Mouse (Mus musculus) ES-E14 (cell line): Measurements from ENCODE around the gene Hunk. TPM values are rescaled to one million over a fixed set of nuclear protein-coding genes. Genes with fewer than 3 reads are reported as not detected.

ENCODE experiments used
- DNase-seq: peaks from one replicate; pipeline ENCODE4 v3.0.0-alpha.2; 2013; ENCODE audit warnings: low read depth, low spot score
- H3K27ac ChIP-seq: 2 replicates; pipeline ENCODE4 v1.5.1; 2012; ENCODE audit warnings: low read depth, mild to moderate bottlenecking, low read length, moderate library complexity, mixed read lengths; ENCODE audit not compliant: poor library complexity, insufficient read depth, severe bottlenecking
- H3K36me3 ChIP-seq: 2 replicates; pipeline ENCODE4 v1.6.1; 2012; ENCODE audit warnings: mild to moderate bottlenecking, low read length, moderate library complexity, mixed read lengths; ENCODE audit not compliant: control insufficient read depth, poor library complexity, insufficient read depth, severe bottlenecking
- H3K4me1 ChIP-seq, 2 experiments: fragments of 150-350 bp in 1 of 2; sonication (generic) in 1 of 2; 2 replicates each; pipeline ENCODE4 v1.6.1; 2012; ENCODE audit warnings: low read length in 2 of 2, mild to moderate bottlenecking in 1 of 2, mixed read lengths in 1 of 2; ENCODE audit not compliant: control insufficient read depth in 2 of 2, insufficient read depth in 2 of 2, poor library complexity in 1 of 2
- H3K4me3 ChIP-seq, 2 experiments: fragments of 150-350 bp in 1 of 2; sonication (generic) in 1 of 2; 2 replicates each; pipeline ENCODE4 v1.5.1; 2012; ENCODE audit warnings: low read length in 2 of 2, low read depth in 1 of 2, mild to moderate bottlenecking in 1 of 2, mixed read lengths in 1 of 2; ENCODE audit not compliant: insufficient read depth in 1 of 2, poor library complexity in 1 of 2, severe bottlenecking in 1 of 2
- H3K9ac ChIP-seq: 2 replicates; pipeline ENCODE4 v1.6.1; 2012; ENCODE audit warnings: low read depth, mild to moderate bottlenecking, low read length, mixed read lengths; ENCODE audit not compliant: poor library complexity, insufficient read depth, severe bottlenecking
- H3K9me3 ChIP-seq: fragments of 150-350 bp; sonication (generic); 2 replicates; pipeline ENCODE4 v1.6.1; 2012; ENCODE audit warnings: low read depth, mild to moderate bottlenecking, low read length; ENCODE audit not compliant: control insufficient read depth, insufficient read depth
- CHD2 ChIP-seq: IDR thresholded peaks from 2 replicates; pipeline ENCODE4 v1.6.1; 2014; ENCODE audit warnings: mild to moderate bottlenecking, low read depth, low read length, inconsistent platforms
- HCFC1 ChIP-seq: IDR thresholded peaks from 2 replicates; pipeline ENCODE4 v1.6.1; 2012; ENCODE audit warnings: low read length, inconsistent platforms, borderline replicate concordance; ENCODE audit not compliant: insufficient read depth
- MAFK ChIP-seq: IDR thresholded peaks from 2 replicates; pipeline ENCODE4 v1.6.1; 2014; ENCODE audit warnings: mild to moderate bottlenecking, low read depth, low read length, inconsistent platforms; ENCODE audit not compliant: insufficient read depth
- ZC3H11A ChIP-seq: IDR thresholded peaks from 2 replicates; pipeline ENCODE4 v1.6.1; 2012; ENCODE audit warnings: low read depth, mild to moderate bottlenecking, inconsistent platforms, low read length, borderline replicate concordance
- ZNF384 ChIP-seq: IDR thresholded peaks from 2 replicates; pipeline ENCODE4 v1.6.1; 2012; ENCODE audit warnings: low read depth, low read length, inconsistent platforms
- in situ Hi-C, 2 experiments: fragments of 600-800 bp; cut with MboI; formaldehyde crosslinking; loops; one replicate each; pipeline ENCODE4 v1.15.1; 2025; ENCODE audit warnings: low sequenced_read_pairs in 2 of 2, inconsistent platforms in 1 of 2; ENCODE audit not compliant: unreplicated experiment in 2 of 2
- total RNA-seq: library from RNA; depleted of rRNA; stranded (reverse); fragments of 300-350 nt; gene quantifications from 2 replicates; pipeline ENCODE4 v1.2.3, GENCODE M21; 2012

Hunk gene
- total RNA-seq, 1 experiment = 9.2 TPM

DNA sequence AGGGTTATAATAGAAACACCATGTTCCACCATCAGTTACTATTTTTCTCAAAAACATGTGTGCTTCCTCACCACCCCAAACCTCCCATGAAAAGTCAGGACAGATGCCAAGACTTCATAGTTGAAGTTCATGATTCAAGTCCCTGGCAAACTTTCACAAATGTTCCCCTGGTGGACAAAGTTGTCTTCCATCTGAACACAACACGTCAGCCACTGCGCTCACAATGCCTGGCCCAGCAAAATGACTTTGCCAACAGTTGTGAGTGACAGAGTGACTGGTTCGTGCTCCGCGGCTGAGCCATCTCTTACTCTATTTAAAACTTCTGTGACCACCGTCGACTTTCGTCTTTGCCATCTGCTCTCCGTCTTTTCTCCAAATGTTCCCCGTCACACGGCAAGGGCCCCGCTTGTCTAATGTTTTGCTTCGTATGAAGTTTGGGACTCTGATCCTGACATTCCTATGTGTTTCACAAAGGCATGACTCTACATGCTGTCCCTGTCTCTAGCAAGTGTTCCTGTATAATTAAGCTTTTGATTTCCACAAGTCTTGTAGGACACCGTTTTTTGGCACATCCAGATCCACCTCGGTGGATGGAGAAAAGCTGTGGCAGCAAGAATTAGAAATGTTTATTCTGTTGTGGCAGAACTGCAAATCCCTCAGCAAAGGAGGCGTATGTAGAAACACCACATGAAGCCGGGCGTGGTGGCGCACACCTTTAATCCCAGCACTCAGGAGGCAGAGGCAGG, 125.9 kb downstream of the Hunk start:
- Histone ChIP-seq H3K27ac (no peak overlapping the region), H3K4me1 (peaks cover 0 to 2% of the 10 kb centered on the region in 2 experiments; a peak in 2 of 4 replicates), H3K36me3 (no peaks in the 10 kb centered on the region), H3K9me3 (no peaks in the 10 kb centered on the region), H3K9ac (no peak overlapping the region), H3K4me3 (no peak overlapping the region)
- DNase-seq = no peak
- no peak for TF ChIP-seq ZC3H11A
- in situ Hi-C loops = no loop called here

DNA sequence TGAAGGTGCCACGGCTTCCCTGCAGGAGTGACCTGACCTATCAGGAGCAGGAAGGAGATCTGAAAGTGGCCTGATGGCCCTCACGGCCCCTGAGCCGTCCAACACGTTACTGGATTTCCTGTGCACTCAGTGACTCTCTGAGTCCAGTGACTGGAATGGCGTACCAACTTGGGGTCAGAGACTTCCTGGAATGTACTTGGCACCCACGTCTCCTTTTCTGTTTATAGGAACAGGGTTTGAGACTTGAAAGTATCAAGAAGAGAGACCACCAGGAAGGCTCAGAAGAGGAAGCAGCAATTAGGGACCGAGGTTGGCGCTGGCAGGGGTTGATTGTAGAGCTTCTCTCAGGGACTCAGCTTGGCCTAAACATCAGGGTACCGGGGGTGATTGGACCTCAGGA, 131.2 kb downstream of the Hunk start:
- Histone ChIP-seq H3K9ac (no peak overlapping the region), H3K27ac (no peak overlapping the region), H3K9me3 (no peaks in the 10 kb centered on the region), H3K4me1 (peaks cover 4 to 11% of the 10 kb centered on the region in 2 experiments), H3K36me3 (no peaks in the 10 kb centered on the region), H3K4me3 (no peak overlapping the region)
- TF ChIP-seq HCFC1 (no peak), CHD2 (no peak), ZC3H11A (no peak), MAFK (no peak), ZNF384 (no peak)
- DNase-seq = no peak
- in situ Hi-C loops = no loop called here

DNA sequence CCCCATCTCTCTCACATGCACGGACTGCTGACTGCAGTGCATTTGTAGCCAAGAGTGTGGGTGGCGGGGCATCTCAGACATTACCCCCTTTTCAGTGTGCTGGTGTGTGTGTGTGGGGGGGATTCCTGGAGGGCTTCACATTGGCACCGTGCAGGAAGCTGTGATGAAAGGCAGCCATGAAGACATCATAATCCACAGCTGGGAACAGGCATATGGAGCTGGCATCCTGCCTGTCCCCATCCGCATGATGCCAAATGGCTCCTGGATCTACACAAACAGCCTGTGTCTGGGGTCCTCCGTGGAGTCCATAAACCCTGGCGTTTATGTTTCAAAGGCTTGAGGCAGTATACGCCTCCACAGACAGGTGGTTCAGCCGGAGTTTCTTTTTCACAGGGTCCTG, 132.4 kb downstream of the Hunk start:
- Histone ChIP-seq H3K4me3 (no peak overlapping the region), H3K4me1 (peaks cover 7 to 15% of the 10 kb centered on the region in 2 experiments), H3K9me3 (no peaks in the 10 kb centered on the region), H3K36me3 (no peaks in the 10 kb centered on the region), H3K9ac (no peak overlapping the region), H3K27ac (no peak overlapping the region)
- no peak for DNase-seq
- in situ Hi-C loops = no loop called here
- no peak for TF ChIP-seq MAFK
- no peak for TF ChIP-seq ZC3H11A
- TF ChIP-seq CHD2 = no peak
- no peak for TF ChIP-seq HCFC1
- no peak for TF ChIP-seq ZNF384

DNA sequence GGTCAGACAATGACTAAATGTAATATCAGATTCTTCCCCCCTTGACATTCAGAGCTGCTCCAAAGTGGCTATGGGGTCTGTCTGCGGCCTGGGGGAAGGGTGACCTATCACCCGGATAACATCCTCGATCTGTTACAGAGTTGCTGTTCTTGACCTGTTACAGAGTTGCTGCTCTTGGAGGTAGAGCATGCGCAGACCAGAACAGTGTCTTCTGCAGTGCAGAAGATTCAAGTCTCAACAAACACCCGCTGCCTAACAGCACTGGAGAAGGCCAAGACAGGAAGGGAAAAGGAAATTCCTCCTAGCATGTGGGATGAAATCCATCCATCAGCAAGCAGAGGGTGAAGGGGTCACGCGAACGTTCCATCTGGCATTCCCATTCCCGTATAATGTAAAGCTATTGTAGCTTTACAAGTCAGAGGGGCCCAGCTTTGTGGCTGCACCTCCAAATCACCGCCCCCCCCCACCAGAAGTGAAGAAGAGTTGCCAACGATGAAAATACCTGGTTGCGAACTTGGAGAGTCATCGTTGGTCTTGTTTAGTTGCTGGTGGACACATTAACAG, 133.0 kb downstream of the Hunk start:
- peaks cover 12 to 21% of the 10 kb centered on the region in 2 experiments for H3K4me1 ChIP-seq

More for the DNA sequence above, 133.0 kb downstream of the Hunk start:
- H3K36me3 ChIP-seq = no peaks in the 10 kb centered on the region
- no peak overlapping the region for H3K27ac ChIP-seq
- no peaks in the 10 kb centered on the region for H3K9me3 ChIP-seq
- no peak overlapping the region for H3K9ac ChIP-seq
- in situ Hi-C loops = no loop called here
- no peak for TF ChIP-seq ZC3H11A
- no peak for TF ChIP-seq HCFC1
- TF ChIP-seq ZNF384 = no peak
- TF ChIP-seq MAFK = no peak
- no peak for TF ChIP-seq CHD2
- no peak overlapping the region for H3K4me3 ChIP-seq
- no peak for DNase-seq
